10 mouse cellular contexts compared by ENCODE assay signal in genomic region chr14:101781943-101782510, GRCm38 (mm10). TPM values are rescaled to one million over a fixed set of nuclear protein-coding genes. Genes with fewer than 3 reads are reported as not detected.
DNase-seq lines count a peak whose midpoint lies in the region; ATAC-seq and TF ChIP-seq lines count a peak whose summit lies in the region.
"Had no signal": no experiment of that assay in that cellular context is flagged by ENCODE, and none has a peak within 500 bp of the region (broad histone marks: within the 10 kb centered on the region; RNA-seq: fewer than 3 reads in every experiment).

No protein-coding gene starts in this region.

- peak; percentile 76; the same call in 1 of the 2 replicates for ATAC-seq in granulocyte monocyte progenitor cell, adult 5-6 weeks (replicated peaks; ENCODE audit: poor library complexity, severe bottlenecking)

- H3K4me3 ChIP-seq in heart, adult 2 months: no peak overlapping the region
- H3K4me3 ChIP-seq: heart, embryonic 15.5 days; myocyte had no signal

- no peak for TF ChIP-seq POLR2A in heart, adult 2 months (IDR thresholded peaks at IDR 0.05; ENCODE audit: insufficient read depth, low read depth, low read length)

- WGBS in heart, adult 2 months: 6% methylated on average over 3 of the region's 3 CpGs

- peak; percentile 95 for TF ChIP-seq CTCF in heart, adult 2 months (IDR thresholded peaks at IDR 0.05)

- intact Hi-C loops in heart, adult 2 months (cut with DNase I): loop anchor here (2.0 to 10.0 kb wide), 5 partner anchors 53 to 730 kb away; no protein-coding TSS in a partner anchor
- intact Hi-C loops in heart, postnatal 25 days (cut with DNase I): loop anchor here (2.0 to 10.0 kb wide), 6 partner anchors 53 to 167 kb away; no protein-coding TSS in a partner anchor

- no peaks in the 10 kb centered on the region for H3K36me3 ChIP-seq in heart, adult 2 months (ENCODE audit: control insufficient read depth, insufficient read depth, low read length)
- H3K36me3 ChIP-seq: heart, embryonic 15.5 days had no signal

- peaks cover 5% of the 10 kb centered on the region; the same call in 1 of the 2 replicates for H3K4me1 ChIP-seq in heart, adult 2 months (ENCODE audit: control insufficient read depth, insufficient read depth, low read length)
- H3K4me1 ChIP-seq: heart, embryonic 15.5 days had no signal

- H3K27ac ChIP-seq in heart, adult 2 months: no peak overlapping the region; the same call in 1 of the 2 replicates
- H3K27ac ChIP-seq: heart, embryonic 15.5 days had no signal

- no peaks in the 10 kb centered on the region for H3K27me3 ChIP-seq in heart, adult 2 months (ENCODE audit: control insufficient read depth, insufficient read depth, low read length)
- H3K27me3 ChIP-seq: heart, embryonic 15.5 days had no signal

- peak overlapping the region; percentile 24; the same call in 1 of the 2 replicates for H3K9ac ChIP-seq in heart, adult 2 months (ENCODE audit: low read depth, low read length)
- H3K9ac ChIP-seq: heart, embryonic 15.5 days had no signal

- H3K79me2 ChIP-seq in heart, adult 2 months (replicated peaks; ENCODE audit: control insufficient read depth, insufficient read depth, low read length): no peaks in the 10 kb centered on the region; the same call in 1 of the 2 replicates

- DNase-seq in heart, adult 2 months: peak in 1 of 2 experiments; percentile 6
- DNase-seq in heart, postnatal 25 days (ENCODE audit: low spot score): no peak
- DNase-seq in urinary bladder, postnatal 14 days (ENCODE audit: low spot score): peak; percentile 17
- no peak for DNase-seq in urinary bladder, postnatal 10 days (ENCODE audit: low spot score)
- peak; percentile 15 for DNase-seq in layer of hippocampus, adult 9-11 months
- peak; percentile 32 for DNase-seq in telencephalon, adult 2 months (ENCODE audit: low read depth, low spot score)
- no peak for DNase-seq in thymus, adult 18-20 months

- peak; percentile 30; the same call in 1 of the 2 replicates for TF ChIP-seq EP300 in heart, adult 2 months (IDR thresholded peaks at IDR 0.05; ENCODE audit: insufficient read depth, low read depth, low read length)

RNA-seq across cellular contexts. Expression of gene Lmo7, which starts 52.3 kb away (rescaled TPM):
- 100 to 1,000 TPM; 336 to 412 TPM for total RNA-seq in heart, adult 2 months (2021)
- polyA plus RNA-seq in heart, adult 2 months (2012; rRNA removed): 165 and 237 TPM in 2 replicates
- total RNA-seq in heart, postnatal 25 days (2021): 100 to 1,000 TPM; 396 to 411 TPM
- total RNA-seq in granulocyte monocyte progenitor cell, adult 5-6 weeks (2014; fragmentation: Nextera tagmentation): 0.06 TPM in 1 of 2 replicates, not detected in the other
- total RNA-seq in granulocyte monocyte progenitor cell, adult 5-6 weeks (2017): 0.57 and 1.0 TPM in 2 replicates

RNA-seq across cellular contexts. Expression of gene Gm9922, which starts 52.4 kb away (rescaled TPM):
- total RNA-seq in heart, adult 2 months (2021): under 1 TPM in 1 of 2 experiments, not detected in 1; 0.89 TPM
- 1.00 and 2.7 TPM in 2 replicates for polyA plus RNA-seq in heart, adult 2 months (2012; rRNA removed)
- 1 to 10 TPM in 1 of 2 experiments, under 1 TPM in 1; 0.68 to 1.2 TPM for total RNA-seq in heart, postnatal 25 days (2021)
- not detected in 2 replicates for total RNA-seq in granulocyte monocyte progenitor cell, adult 5-6 weeks (2014; fragmentation: Nextera tagmentation)
- total RNA-seq in granulocyte monocyte progenitor cell, adult 5-6 weeks (2017): not detected in 2 replicates

Comparison
In these comparisons a context has a peak if more than half of its experiments do, and no peak if none do; other contexts are left out.
1. DNase-seq: peak in urinary bladder, postnatal 14 days (single experiment), layer of hippocampus, adult 9-11 months (single experiment) and telencephalon, adult 2 months (single experiment); none in heart, postnatal 25 days (single experiment), urinary bladder, postnatal 10 days (single experiment) and thymus, adult 18-20 months (0 of 2).
2. RNA of gene Lmo7, which starts 52.3 kb away (total RNA-seq): 336 to 412 TPM in heart, adult 2 months and 396 to 411 TPM in heart, postnatal 25 days; 0.06 to 1.0 TPM in granulocyte monocyte progenitor cell, adult 5-6 weeks; every median in the first group is over 100 times any median in the second.